Mouse (Mus musculus) cortical plate, adult 2 months (tissue): Measurements from ENCODE around the gene Ren1.

Experiments
- CTCF ChIP-seq: fragments of 200-500 bp; IDR thresholded peaks from 2 replicates; pipeline ENCODE4 v1.5.1; 2011; ENCODE audit warnings: mild to moderate bottlenecking, control low read depth, low read length; ENCODE audit not compliant: insufficient read depth; ENCODE audit errors: extremely low read depth
- POLR2A ChIP-seq: fragments of 200-500 bp; IDR thresholded peaks from 2 replicates; pipeline ENCODE4 v1.6.1; 2011; ENCODE audit warnings: mild to moderate bottlenecking, low read length, control low read depth; ENCODE audit not compliant: insufficient read depth; ENCODE audit errors: extremely low read depth

GRCm38 (mm10) chr1:133407436-133407835 lies 57.1 kb downstream of the Ren1 start:
- no peak for TF ChIP-seq CTCF
- TF ChIP-seq POLR2A, result no peak
